Mouse (Mus musculus): ENCODE data around the gene Trpv5. TPM values are rescaled to one million over a fixed set of nuclear protein-coding genes. Genes with fewer than 3 reads are reported as not detected.

Trpv5 gene
- polyA plus RNA-seq, 1 experiment from 2014 or later: not detected

DNA sequence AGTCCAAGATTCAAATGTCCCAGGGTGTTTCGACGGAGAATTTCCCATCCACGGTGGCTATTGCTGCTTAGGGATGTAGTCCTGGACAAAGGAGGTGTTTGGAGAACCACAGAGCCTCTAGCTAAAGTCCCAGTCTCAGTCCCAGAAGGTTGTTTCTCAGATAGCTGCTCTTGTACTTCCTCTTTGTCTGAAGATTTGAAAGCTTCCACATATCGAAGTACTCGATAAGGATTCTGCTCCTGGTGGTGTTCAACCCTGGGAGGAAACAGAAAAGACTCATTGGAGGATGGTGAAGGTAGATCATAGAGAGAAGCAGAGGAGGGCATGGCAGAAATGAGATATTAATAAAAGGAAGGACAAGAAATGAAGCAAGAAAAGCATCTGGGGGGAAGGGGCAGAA, 27.4 kb downstream of the Trpv5 start:
- H3K27me3 ChIP-seq (replicated peaks; ENCODE audit: control insufficient read depth, insufficient read depth, low read length): no peaks in the 10 kb centered on the region
- H3K27ac ChIP-seq (ENCODE audit: low read depth): no peak overlapping the region
- H3K4me1 ChIP-seq (replicated peaks; ENCODE audit: control insufficient read depth, insufficient read depth, low read length): no peaks in the 10 kb centered on the region
- H3K9me3 ChIP-seq (ENCODE audit: control insufficient read depth, low read length): no peaks in the 10 kb centered on the region
- H3K4me3 ChIP-seq (ENCODE audit: low read depth, low read length): no peak overlapping the region
- H3K36me3 ChIP-seq (ENCODE audit: control insufficient read depth, insufficient read depth, low read length): no peaks in the 10 kb centered on the region
- no peak for DNase-seq (ENCODE audit: low spot score)
- H3K9ac ChIP-seq (ENCODE audit: low read length): no peak overlapping the region
- ATAC-seq (replicated peaks; ENCODE audit: low FRiP score, low TSS enrichment, low read depth): no peak
- WGBS: 94% methylated on average over 5 of the region's 5 CpGs
- no peak overlapping the region for H3K4me2 ChIP-seq (ENCODE audit: low read length)

GRCm38 (mm10) chr6:41646672-41647071, 33.9 kb downstream of the Trpv5 start:
- H3K9me3 ChIP-seq (ENCODE audit: control insufficient read depth, low read length): no peaks in the 10 kb centered on the region
- H3K27ac ChIP-seq (ENCODE audit: low read depth): no peak overlapping the region
- H3K4me3 ChIP-seq (ENCODE audit: low read depth, low read length): no peak overlapping the region
- no peaks in the 10 kb centered on the region for H3K4me1 ChIP-seq (replicated peaks; ENCODE audit: control insufficient read depth, insufficient read depth, low read length)
- H3K27me3 ChIP-seq (replicated peaks; ENCODE audit: control insufficient read depth, insufficient read depth, low read length): no peaks in the 10 kb centered on the region
- no peak overlapping the region for H3K9ac ChIP-seq (ENCODE audit: low read length)
- DNase-seq (ENCODE audit: low spot score) (no peak), ATAC-seq (replicated peaks; ENCODE audit: low FRiP score, low TSS enrichment, low read depth) (no peak)
- H3K36me3 ChIP-seq (ENCODE audit: control insufficient read depth, insufficient read depth, low read length): no peaks in the 10 kb centered on the region
- H3K4me2 ChIP-seq (ENCODE audit: low read length): no peak overlapping the region

DNA sequence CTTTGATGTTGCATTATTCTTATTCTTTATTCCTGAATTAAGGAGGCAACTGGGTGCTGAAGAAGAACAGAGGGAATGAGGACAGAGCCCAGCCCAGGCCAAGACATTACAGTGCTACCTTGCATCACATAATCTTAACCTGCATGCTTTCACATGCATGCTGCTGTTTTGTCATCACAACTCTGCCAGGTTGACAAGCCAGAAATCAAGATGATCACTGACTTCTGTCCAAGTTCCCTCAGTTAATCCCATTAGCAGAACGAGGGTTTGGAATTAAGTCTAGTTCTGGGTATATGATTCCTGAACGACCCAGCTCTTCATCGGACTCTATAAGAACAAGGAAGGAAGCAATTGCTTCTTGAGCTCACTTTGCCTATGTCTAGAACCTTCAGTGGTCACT, 34.3 kb downstream of the Trpv5 start:
- Histone ChIP-seq H3K4me3 (ENCODE audit: low read depth, low read length) (no peak overlapping the region), H3K9me3 (ENCODE audit: control insufficient read depth, low read length) (no peaks in the 10 kb centered on the region), H3K9ac (ENCODE audit: low read length) (no peak overlapping the region), H3K4me2 (ENCODE audit: low read length) (no peak overlapping the region), H3K36me3 (ENCODE audit: control insufficient read depth, insufficient read depth, low read length) (no peaks in the 10 kb centered on the region), H3K27ac (ENCODE audit: low read depth) (no peak overlapping the region), H3K4me1 (replicated peaks; ENCODE audit: control insufficient read depth, insufficient read depth, low read length) (no peaks in the 10 kb centered on the region), H3K27me3 (replicated peaks; ENCODE audit: control insufficient read depth, insufficient read depth, low read length) (no peaks in the 10 kb centered on the region)
- no peak for ATAC-seq (replicated peaks; ENCODE audit: low FRiP score, low TSS enrichment, low read depth)
- no peak for DNase-seq (ENCODE audit: low spot score)
- WGBS: 85% methylated on average over 3 of the region's 3 CpGs

GRCm38 (mm10) chr6:41643227-41643626, 37.3 kb downstream of the Trpv5 start:
- no peaks in the 10 kb centered on the region for H3K27me3 ChIP-seq (replicated peaks; ENCODE audit: control insufficient read depth, insufficient read depth, low read length)
- H3K4me1 ChIP-seq (replicated peaks; ENCODE audit: control insufficient read depth, insufficient read depth, low read length): no peaks in the 10 kb centered on the region
- H3K36me3 ChIP-seq (ENCODE audit: control insufficient read depth, insufficient read depth, low read length): no peaks in the 10 kb centered on the region
- ATAC-seq (replicated peaks; ENCODE audit: low FRiP score, low TSS enrichment, low read depth) (no peak), DNase-seq (ENCODE audit: low spot score) (no peak)
- no peak overlapping the region for H3K27ac ChIP-seq (ENCODE audit: low read depth)
- no peak overlapping the region for H3K9ac ChIP-seq (ENCODE audit: low read length)
- H3K4me3 ChIP-seq (ENCODE audit: low read depth, low read length): no peak overlapping the region
- 91% methylated on average over 3 of the region's 3 CpGs for WGBS
- no peaks in the 10 kb centered on the region for H3K9me3 ChIP-seq (ENCODE audit: control insufficient read depth, low read length)
- no peak overlapping the region for H3K4me2 ChIP-seq (ENCODE audit: low read length)

DNA sequence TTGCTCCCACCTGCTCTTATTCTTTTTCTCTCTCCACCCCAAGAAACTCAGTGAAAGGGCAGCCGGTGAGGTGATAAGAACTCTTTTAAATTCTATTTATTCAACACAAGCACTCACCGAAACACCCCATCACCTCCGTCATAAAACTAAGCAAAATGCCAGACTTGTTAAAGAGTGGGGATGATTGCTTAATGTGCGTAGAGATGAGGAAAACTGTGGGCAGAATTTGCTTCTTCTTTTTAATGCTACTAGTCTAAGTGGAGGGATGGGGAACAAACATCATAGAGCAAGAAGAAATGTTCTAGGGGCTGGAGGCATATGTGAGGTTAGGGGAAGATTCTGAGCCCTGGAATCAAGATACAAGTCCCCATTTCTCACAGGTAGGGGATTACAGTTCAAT, 37.8 kb downstream of the Trpv5 start:
- H3K4me3 ChIP-seq (ENCODE audit: low read depth, low read length): no peak overlapping the region
- no peak overlapping the region for H3K9ac ChIP-seq (ENCODE audit: low read length)
- no peak for ATAC-seq (replicated peaks; ENCODE audit: low FRiP score, low TSS enrichment, low read depth)
- WGBS: 66% methylated on average over 4 of the region's 4 CpGs
- H3K27ac ChIP-seq (ENCODE audit: low read depth): no peak overlapping the region
- H3K9me3 ChIP-seq (ENCODE audit: control insufficient read depth, low read length): no peaks in the 10 kb centered on the region
- no peaks in the 10 kb centered on the region for H3K4me1 ChIP-seq (replicated peaks; ENCODE audit: control insufficient read depth, insufficient read depth, low read length)
- H3K27me3 ChIP-seq (replicated peaks; ENCODE audit: control insufficient read depth, insufficient read depth, low read length): no peaks in the 10 kb centered on the region
- no peaks in the 10 kb centered on the region for H3K36me3 ChIP-seq (ENCODE audit: control insufficient read depth, insufficient read depth, low read length)
- DNase-seq (ENCODE audit: low spot score): no peak
- H3K4me2 ChIP-seq (ENCODE audit: low read length): no peak overlapping the region

GRCm38 (mm10) chr6:41641173-41641866, 39.2 kb downstream of the Trpv5 start:
- no peak overlapping the region for H3K4me3 ChIP-seq (ENCODE audit: low read depth, low read length)
- DNase-seq (ENCODE audit: low spot score) (no peak), ATAC-seq (replicated peaks; ENCODE audit: low FRiP score, low TSS enrichment, low read depth) (peak; percentile 61)
- no peaks in the 10 kb centered on the region for H3K9me3 ChIP-seq (ENCODE audit: control insufficient read depth, low read length)
- no peak overlapping the region for H3K9ac ChIP-seq (ENCODE audit: low read length)
- no peak overlapping the region for H3K4me2 ChIP-seq (ENCODE audit: low read length)
- 70% methylated on average over 6 of the region's 6 CpGs for WGBS
- H3K27me3 ChIP-seq (replicated peaks; ENCODE audit: control insufficient read depth, insufficient read depth, low read length): no peaks in the 10 kb centered on the region
- no peaks in the 10 kb centered on the region for H3K36me3 ChIP-seq (ENCODE audit: control insufficient read depth, insufficient read depth, low read length)
- no peaks in the 10 kb centered on the region for H3K4me1 ChIP-seq (replicated peaks; ENCODE audit: control insufficient read depth, insufficient read depth, low read length)
- H3K27ac ChIP-seq (ENCODE audit: low read depth): no peak overlapping the region

DNA sequence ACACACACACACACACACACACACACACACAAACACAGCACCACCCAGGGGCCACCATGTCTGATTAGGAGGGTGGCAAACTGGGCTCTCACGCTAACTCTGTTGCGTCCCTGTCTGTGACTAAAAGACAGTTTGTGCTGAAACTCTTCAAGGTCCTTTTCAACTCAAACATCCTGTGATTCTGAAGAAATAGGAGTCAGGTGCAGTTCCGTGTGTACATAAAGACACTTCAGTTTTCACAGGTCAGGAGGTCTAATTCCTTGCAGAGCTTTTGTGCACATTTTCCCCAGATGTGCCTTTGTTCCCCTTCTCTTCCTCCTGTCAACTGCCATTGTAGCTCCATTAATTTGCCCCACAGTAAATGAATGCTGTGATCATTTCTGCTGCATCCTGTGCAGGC, 40.1 kb downstream of the Trpv5 start:
- H3K9me3 ChIP-seq (ENCODE audit: control insufficient read depth, low read length): no peaks in the 10 kb centered on the region
- 72% methylated on average over 3 of the region's 3 CpGs for WGBS
- H3K27me3 ChIP-seq (replicated peaks; ENCODE audit: control insufficient read depth, insufficient read depth, low read length): no peaks in the 10 kb centered on the region
- H3K36me3 ChIP-seq (ENCODE audit: control insufficient read depth, insufficient read depth, low read length): no peaks in the 10 kb centered on the region
- no peak overlapping the region for H3K4me3 ChIP-seq (ENCODE audit: low read depth, low read length)
- DNase-seq (ENCODE audit: low spot score) (no peak), ATAC-seq (replicated peaks; ENCODE audit: low FRiP score, low TSS enrichment, low read depth) (no peak)
- H3K27ac ChIP-seq (ENCODE audit: low read depth): no peak overlapping the region
- no peak overlapping the region for H3K9ac ChIP-seq (ENCODE audit: low read length)
- no peaks in the 10 kb centered on the region for H3K4me1 ChIP-seq (replicated peaks; ENCODE audit: control insufficient read depth, insufficient read depth, low read length)
- H3K4me2 ChIP-seq (ENCODE audit: low read length): no peak overlapping the region

DNA sequence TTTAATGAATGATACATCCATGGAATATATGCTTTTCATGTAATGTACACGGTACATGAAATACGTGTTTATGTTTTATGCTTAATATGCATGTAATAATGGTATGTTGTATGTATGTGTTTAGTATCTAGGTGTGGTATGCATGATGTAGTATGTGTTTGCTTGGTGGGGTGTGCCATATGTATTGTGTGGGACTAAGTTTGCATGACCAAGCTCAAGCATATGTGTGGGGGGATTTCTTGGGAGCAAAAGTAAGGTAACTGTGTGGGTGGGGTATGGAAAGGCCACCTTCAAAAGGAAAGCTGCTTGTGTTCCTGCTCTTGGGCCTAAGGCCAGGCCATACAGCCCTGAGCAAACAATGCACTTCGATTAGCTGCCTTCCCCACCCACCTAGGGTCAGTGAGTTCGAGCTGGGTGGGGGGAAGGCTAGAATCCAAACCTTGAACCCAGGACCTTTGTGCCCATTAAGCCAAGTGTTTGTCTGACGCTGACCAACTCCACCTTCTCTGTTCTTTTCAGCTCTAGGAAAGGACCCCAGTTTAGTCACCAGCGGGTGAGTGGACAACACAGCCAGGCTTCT, 42.6 kb downstream of the Trpv5 start:
- H3K27me3 ChIP-seq (replicated peaks; ENCODE audit: control insufficient read depth, insufficient read depth, low read length): no peaks in the 10 kb centered on the region
- no peak for ATAC-seq (replicated peaks; ENCODE audit: low FRiP score, low TSS enrichment, low read depth)
- H3K4me1 ChIP-seq (replicated peaks; ENCODE audit: control insufficient read depth, insufficient read depth, low read length): no peaks in the 10 kb centered on the region
- no peaks in the 10 kb centered on the region for H3K9me3 ChIP-seq (ENCODE audit: control insufficient read depth, low read length)
- H3K4me2 ChIP-seq (ENCODE audit: low read length): no peak overlapping the region
- H3K9ac ChIP-seq (ENCODE audit: low read length): no peak overlapping the region
- H3K27ac ChIP-seq (ENCODE audit: low read depth): no peak overlapping the region
- WGBS: 71% methylated on average over 6 of the region's 6 CpGs
- no peak overlapping the region for H3K4me3 ChIP-seq (ENCODE audit: low read depth, low read length)
- no peaks in the 10 kb centered on the region for H3K36me3 ChIP-seq (ENCODE audit: control insufficient read depth, insufficient read depth, low read length)
- DNase-seq (ENCODE audit: low spot score): no peak

DNA sequence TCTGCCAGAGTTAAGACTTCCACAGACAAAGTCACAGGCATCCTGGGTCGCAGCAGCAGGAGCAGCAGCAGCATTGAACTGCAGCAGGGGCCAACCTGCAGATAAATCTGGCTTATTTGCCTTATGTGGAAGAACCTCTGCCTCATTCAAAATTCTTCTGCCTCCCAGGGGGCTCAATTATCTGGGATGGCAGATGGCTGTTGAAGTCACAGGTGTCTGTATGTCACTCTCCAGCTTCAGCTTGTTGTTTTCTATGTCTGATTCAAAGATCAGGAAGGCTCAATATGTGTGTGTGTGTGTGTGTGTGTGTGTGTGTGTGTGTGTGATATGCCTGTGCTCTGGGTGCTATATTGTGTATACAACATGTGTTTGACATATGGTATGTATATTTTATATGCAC, 43.2 kb downstream of the Trpv5 start:
- H3K4me3 ChIP-seq (ENCODE audit: low read depth, low read length): no peak overlapping the region
- ATAC-seq (replicated peaks; ENCODE audit: low FRiP score, low TSS enrichment, low read depth): no peak
- no peaks in the 10 kb centered on the region for H3K27me3 ChIP-seq (replicated peaks; ENCODE audit: control insufficient read depth, insufficient read depth, low read length)
- H3K9ac ChIP-seq (ENCODE audit: low read length): no peak overlapping the region
- no peak for DNase-seq (ENCODE audit: low spot score)
- no peaks in the 10 kb centered on the region for H3K4me1 ChIP-seq (replicated peaks; ENCODE audit: control insufficient read depth, insufficient read depth, low read length)
- H3K4me2 ChIP-seq (ENCODE audit: low read length): no peak overlapping the region
- no peaks in the 10 kb centered on the region for H3K36me3 ChIP-seq (ENCODE audit: control insufficient read depth, insufficient read depth, low read length)
- no peaks in the 10 kb centered on the region for H3K9me3 ChIP-seq (ENCODE audit: control insufficient read depth, low read length)
- no peak overlapping the region for H3K27ac ChIP-seq (ENCODE audit: low read depth)
- WGBS: 24% methylated on average over 1 of the region's 1 CpGs

All from intestine, embryonic 14.5 days (tissue).